Mouse (Mus musculus): ENCODE measurements around the gene Mettl16.

DNA sequence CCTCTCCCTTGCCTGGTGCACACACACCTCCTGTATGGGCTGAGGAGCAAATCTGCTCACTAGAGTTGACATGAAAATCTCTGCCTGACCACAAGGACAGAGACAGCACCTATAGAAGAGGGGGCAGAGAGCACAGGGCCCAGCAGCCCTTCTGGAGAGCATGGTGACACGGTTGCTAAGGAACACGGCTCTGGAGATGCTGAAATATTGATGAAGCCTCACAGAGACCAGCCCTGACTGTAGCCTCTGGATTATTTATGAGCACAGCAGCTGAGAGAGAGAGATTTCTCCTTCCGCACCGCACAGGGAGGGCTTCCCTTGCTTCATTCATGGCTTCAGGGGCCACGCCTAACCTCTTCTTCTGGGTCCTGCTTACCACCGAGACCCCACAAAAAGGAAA is 99.0 kb downstream of the Mettl16 start:
- TF ChIP-seq CTCF (IDR thresholded peaks at IDR 0.05; ENCODE audit: low read depth) (no peak), EP300 (optimal IDR thresholded peaks at IDR 0.05) (no peak)

Measured in stomach, postnatal 0 days (tissue).